Mouse (Mus musculus): ENCODE measurements at regions not wholly inside any gene's neighbourhood (a gene's known extent, or its start where the extent isn't known, plus 50 kb on each side); places are given as distances from the start of the nearest gene placed in this dataset.
A peak's percentile ranks its signal among the peaks of the same experiment; 100 is the strongest.

DNA sequence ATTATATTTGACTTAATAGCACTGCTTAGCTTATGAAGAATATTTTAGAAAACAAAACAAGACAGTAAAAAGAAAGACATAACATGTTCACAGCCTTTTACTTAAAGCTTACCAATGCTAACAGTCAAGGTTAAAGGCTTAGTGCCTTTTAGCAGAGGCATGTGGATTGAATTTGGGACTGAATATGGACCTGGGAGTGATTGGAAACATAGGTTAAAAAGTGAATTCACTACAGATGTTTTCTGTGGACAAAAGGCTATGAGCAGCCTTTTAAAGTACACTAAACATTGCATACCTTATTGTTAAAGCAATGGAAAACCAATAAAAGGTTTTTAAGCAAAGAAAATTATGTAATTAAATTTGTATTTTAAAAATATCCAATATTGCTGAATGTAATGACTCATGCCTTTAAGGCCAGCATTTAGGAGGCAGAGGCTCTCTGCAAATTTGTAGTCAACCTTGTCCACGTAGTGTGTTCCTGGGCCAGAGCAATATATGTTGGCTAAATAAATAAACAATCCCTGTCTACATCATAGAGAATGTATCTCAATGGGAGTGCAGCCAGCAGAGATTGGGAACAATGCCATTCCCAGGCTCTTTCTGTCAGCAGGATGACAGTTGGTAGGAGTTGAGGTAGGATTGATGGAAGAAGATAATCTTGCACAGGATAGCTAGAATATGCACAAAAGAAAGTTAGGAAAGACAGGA lies 521.2 kb upstream of the Cdh11 start:
- Histone ChIP-seq H3K27me3 (ENCODE audit: insufficient read depth, poor library complexity, severe bottlenecking) (peaks cover 14% of the 10 kb centered on the region), H3K4me1 (replicated peaks) (no peaks in the 10 kb centered on the region), H3K36me3 (no peaks in the 10 kb centered on the region), H3K27ac (no peak overlapping the region), H3K4me3 (no peak overlapping the region), H3K9me3 (no peaks in the 10 kb centered on the region)
- 72% methylated on average over 1 of the region's 1 CpGs for WGBS
- DNase-seq (ENCODE audit: low spot score): no peak

DNA sequence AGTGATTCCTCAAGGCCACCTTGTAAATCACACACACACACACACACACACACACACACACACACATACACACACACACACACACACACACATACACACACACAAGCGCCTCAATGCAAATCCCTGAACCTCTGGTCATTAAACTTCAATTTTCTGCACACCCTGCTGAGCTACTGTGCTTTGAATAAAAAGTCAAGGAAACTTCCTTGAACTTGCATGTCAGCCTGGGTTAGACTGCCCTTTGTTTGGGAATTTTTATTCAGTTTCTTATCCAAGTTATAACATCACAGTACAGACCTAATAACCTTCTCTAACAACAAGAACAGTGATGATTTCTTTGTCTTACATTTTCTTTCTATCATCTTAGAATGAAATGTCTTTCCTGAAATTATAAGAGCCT lies 528.1 kb upstream of the Cdh11 start:
- Histone ChIP-seq H3K4me3 (no peak overlapping the region), H3K27me3 (ENCODE audit: insufficient read depth, poor library complexity, severe bottlenecking) (peaks cover 59% of the 10 kb centered on the region), H3K36me3 (no peaks in the 10 kb centered on the region), H3K27ac (no peak overlapping the region), H3K9me3 (no peaks in the 10 kb centered on the region), H3K4me1 (replicated peaks) (peaks cover 33% of the 10 kb centered on the region)
- DNase-seq (ENCODE audit: low spot score): no peak
- 33% methylated on average over 1 of the region's 1 CpGs for WGBS

GRCm38 (mm10) chr8:103314279-103315022 lies 529.0 kb upstream of the Cdh11 start:
- Histone ChIP-seq H3K36me3 (no peaks in the 10 kb centered on the region), H3K27me3 (ENCODE audit: insufficient read depth, poor library complexity, severe bottlenecking) (peaks cover 59% of the 10 kb centered on the region), H3K27ac (peak overlapping the region; percentile 77), H3K4me1 (replicated peaks) (peaks cover 33% of the 10 kb centered on the region), H3K9me3 (no peaks in the 10 kb centered on the region), H3K4me3 (no peak overlapping the region)
- 5% methylated on average over 1 of the region's 1 CpGs for WGBS
- peak; percentile 55 for DNase-seq (ENCODE audit: low spot score)

GRCm38 (mm10) chr8:103315742-103316141 lies 530.3 kb upstream of the Cdh11 start:
- 65% methylated on average over 1 of the region's 1 CpGs for WGBS
- Histone ChIP-seq H3K36me3 (no peaks in the 10 kb centered on the region), H3K4me1 (replicated peaks) (peaks cover 33% of the 10 kb centered on the region), H3K27ac (no peak overlapping the region), H3K27me3 (ENCODE audit: insufficient read depth, poor library complexity, severe bottlenecking) (peaks cover 54% of the 10 kb centered on the region), H3K9me3 (no peaks in the 10 kb centered on the region), H3K4me3 (no peak overlapping the region)
- DNase-seq (ENCODE audit: low spot score): peak; percentile 66

GRCm38 (mm10) chr8:103316691-103317091 lies 531.2 kb upstream of the Cdh11 start:
- Histone ChIP-seq H3K4me3 (no peak overlapping the region), H3K36me3 (no peaks in the 10 kb centered on the region), H3K27ac (peak overlapping the region; percentile 2; the same call in 1 of the 2 replicates), H3K4me1 (replicated peaks) (peaks cover 33% of the 10 kb centered on the region), H3K27me3 (ENCODE audit: insufficient read depth, poor library complexity, severe bottlenecking) (peaks cover 45% of the 10 kb centered on the region), H3K9me3 (no peaks in the 10 kb centered on the region)
- 48% methylated on average over 5 of the region's 5 CpGs for WGBS
- DNase-seq (ENCODE audit: low spot score): no peak

DNA sequence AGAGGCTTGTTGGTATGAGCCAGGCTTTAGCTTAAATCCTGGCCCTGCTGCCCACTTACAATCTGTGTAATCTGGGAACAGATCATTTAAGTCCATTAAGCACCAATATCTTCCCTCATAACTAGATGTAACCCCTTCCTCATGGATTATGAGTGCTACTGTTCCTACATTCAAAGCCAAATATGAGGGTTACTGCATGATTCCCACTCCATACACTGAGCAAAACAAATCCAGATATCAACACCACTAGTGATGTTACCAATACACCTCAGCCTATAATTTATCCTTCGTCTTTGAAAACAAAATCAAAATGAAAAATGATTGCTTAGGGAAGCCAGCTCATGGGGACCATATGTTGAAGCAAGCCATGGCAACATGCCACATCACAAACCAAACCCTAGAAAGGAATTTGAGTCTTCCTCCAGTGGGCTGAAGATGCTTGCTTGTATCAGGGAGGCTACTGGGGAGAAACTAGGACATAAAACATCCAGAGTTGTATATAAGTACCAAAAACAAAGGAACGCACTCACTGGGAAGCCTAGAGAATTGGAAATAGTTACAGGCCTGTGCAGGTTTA lies 531.8 kb upstream of the Cdh11 start:
- DNase-seq (ENCODE audit: low spot score): no peak
- 89% methylated on average over 2 of the region's 2 CpGs for WGBS
- no peak overlapping the region for H3K4me3 ChIP-seq
- peaks cover 33% of the 10 kb centered on the region for H3K4me1 ChIP-seq (replicated peaks)
- no peaks in the 10 kb centered on the region for H3K36me3 ChIP-seq
- peaks cover 39% of the 10 kb centered on the region for H3K27me3 ChIP-seq (ENCODE audit: insufficient read depth, poor library complexity, severe bottlenecking)
- H3K27ac ChIP-seq: no peak overlapping the region
- no peaks in the 10 kb centered on the region for H3K9me3 ChIP-seq

- Histone ChIP-seq H3K9me3 (no peaks in the 10 kb centered on the region), H3K4me1 (replicated peaks) (no peaks in the 10 kb centered on the region), H3K27ac (no peak overlapping the region), H3K36me3 (no peaks in the 10 kb centered on the region), H3K4me3 (no peak overlapping the region), H3K27me3 (ENCODE audit: insufficient read depth, poor library complexity, severe bottlenecking) (no peaks in the 10 kb centered on the region)
- no peak for DNase-seq (ENCODE audit: low spot score)
Measured at GRCm38 (mm10) chr8:103324016-103324665, 538.7 kb upstream of the Cdh11 start.

GRCm38 (mm10) chr8:103331415-103331814 lies 546.0 kb upstream of the Cdh11 start:
- Histone ChIP-seq H3K27ac (no peak overlapping the region), H3K4me1 (replicated peaks) (no peaks in the 10 kb centered on the region), H3K36me3 (no peaks in the 10 kb centered on the region), H3K27me3 (ENCODE audit: insufficient read depth, poor library complexity, severe bottlenecking) (no peaks in the 10 kb centered on the region), H3K4me3 (no peak overlapping the region), H3K9me3 (no peaks in the 10 kb centered on the region)
- no peak for DNase-seq (ENCODE audit: low spot score)
- 92% methylated on average over 2 of the region's 2 CpGs for WGBS

DNA sequence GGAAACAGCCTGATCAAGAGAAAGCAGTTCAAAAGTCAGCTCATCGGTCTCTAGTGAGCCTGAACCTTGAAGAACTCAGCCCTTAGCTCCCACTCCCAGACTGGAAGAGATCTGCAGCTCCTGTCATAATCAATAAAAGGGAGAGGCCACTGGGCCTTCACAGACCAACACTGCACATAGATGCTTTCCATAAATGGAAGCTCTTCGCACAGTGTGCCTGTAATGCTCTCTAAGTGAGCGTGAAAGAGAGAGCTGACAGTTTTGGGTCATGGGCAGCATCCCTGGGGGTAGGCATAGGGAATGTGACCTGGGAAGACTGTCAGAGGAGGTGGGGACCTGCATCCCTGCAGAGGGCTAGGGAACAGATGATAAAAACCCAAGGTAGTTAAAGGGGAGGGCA lies 551.9 kb upstream of the Cdh11 start:
- 91% methylated on average over 3 of the region's 3 CpGs for WGBS

DNA sequence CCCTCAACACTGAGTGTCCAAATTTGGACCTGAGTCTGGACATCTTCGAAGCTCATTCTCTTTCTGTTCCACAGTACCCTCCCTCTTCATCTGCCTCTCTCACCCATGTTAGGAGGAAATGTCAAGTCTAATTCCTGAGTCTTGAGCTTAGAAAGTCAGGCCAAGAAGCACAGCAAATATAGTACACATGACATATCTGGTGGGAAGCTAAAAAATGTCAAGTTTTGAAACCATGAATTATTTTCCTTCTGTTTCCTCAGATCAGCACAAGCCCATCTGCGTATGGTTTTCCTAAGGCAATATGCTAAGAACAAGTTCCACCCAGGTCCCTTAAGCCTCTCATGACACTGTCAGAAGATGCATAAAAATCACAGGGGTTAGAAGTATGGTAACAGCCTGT lies 553.6 kb upstream of the Cdh11 start:
- WGBS: 97% methylated on average over 2 of the region's 2 CpGs
- Histone ChIP-seq H3K36me3 (no peaks in the 10 kb centered on the region), H3K27me3 (ENCODE audit: insufficient read depth, poor library complexity, severe bottlenecking) (no peaks in the 10 kb centered on the region), H3K27ac (no peak overlapping the region), H3K4me3 (no peak overlapping the region), H3K4me1 (replicated peaks) (no peaks in the 10 kb centered on the region), H3K9me3 (no peaks in the 10 kb centered on the region)
- no peak for DNase-seq (ENCODE audit: low spot score)

More for the DNA sequence above, 551.9 kb upstream of the Cdh11 start:
- Histone ChIP-seq H3K27ac (no peak overlapping the region), H3K4me1 (replicated peaks) (no peaks in the 10 kb centered on the region), H3K27me3 (ENCODE audit: insufficient read depth, poor library complexity, severe bottlenecking) (no peaks in the 10 kb centered on the region), H3K4me3 (no peak overlapping the region), H3K9me3 (no peaks in the 10 kb centered on the region), H3K36me3 (no peaks in the 10 kb centered on the region)
- no peak for DNase-seq (ENCODE audit: low spot score)

GRCm38 (mm10) chr8:103339951-103340350 lies 554.5 kb upstream of the Cdh11 start:
- Histone ChIP-seq H3K4me1 (replicated peaks) (no peaks in the 10 kb centered on the region), H3K36me3 (no peaks in the 10 kb centered on the region), H3K27ac (no peak overlapping the region), H3K4me3 (no peak overlapping the region), H3K9me3 (no peaks in the 10 kb centered on the region), H3K27me3 (ENCODE audit: insufficient read depth, poor library complexity, severe bottlenecking) (no peaks in the 10 kb centered on the region)
- DNase-seq (ENCODE audit: low spot score): no peak
- WGBS: 93% methylated on average over 5 of the region's 5 CpGs

DNA sequence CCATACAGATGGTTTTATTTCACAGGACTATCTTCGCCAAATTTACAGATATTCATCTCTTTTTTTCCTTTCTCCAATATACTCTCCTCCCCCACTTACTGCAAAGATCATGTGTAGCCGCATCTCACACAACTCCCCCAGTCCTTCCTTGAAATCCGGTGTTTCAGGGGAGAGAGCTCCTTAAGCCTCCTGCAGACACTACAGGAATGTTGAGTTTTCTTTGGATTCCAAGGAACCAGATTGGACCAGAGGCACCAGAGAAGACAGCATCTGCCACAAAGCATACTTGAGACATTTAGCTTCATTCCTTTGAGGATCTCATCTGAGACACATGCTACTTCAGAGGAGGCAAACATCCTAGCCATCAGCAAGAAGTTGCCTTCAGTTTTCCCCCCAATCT lies 558.4 kb upstream of the Cdh11 start:
- no peak overlapping the region for H3K4me3 ChIP-seq

DNA sequence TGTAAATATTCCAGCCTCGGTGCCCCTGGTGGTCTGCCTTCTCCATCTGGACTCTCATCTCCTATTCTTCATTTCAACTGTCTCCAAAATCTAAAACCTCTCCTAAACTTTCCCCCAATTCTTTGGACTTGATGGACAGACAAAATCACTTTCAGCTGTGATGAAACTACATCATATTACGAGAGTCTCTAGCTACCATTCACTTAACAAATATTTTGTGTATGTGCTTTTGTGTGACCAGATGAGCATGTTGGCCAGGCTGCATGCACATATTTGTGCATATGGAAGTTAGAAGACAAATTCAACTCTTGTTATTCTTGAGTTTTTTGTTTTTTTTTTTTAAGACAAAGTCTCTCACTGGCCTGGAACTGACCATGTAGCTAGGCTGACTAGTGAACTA lies 559.4 kb upstream of the Cdh11 start:
- Histone ChIP-seq H3K36me3 (no peaks in the 10 kb centered on the region), H3K27me3 (ENCODE audit: insufficient read depth, poor library complexity, severe bottlenecking) (no peaks in the 10 kb centered on the region), H3K9me3 (no peaks in the 10 kb centered on the region), H3K4me1 (replicated peaks) (no peaks in the 10 kb centered on the region), H3K27ac (no peak overlapping the region), H3K4me3 (no peak overlapping the region)
- DNase-seq (ENCODE audit: low spot score): no peak
- 84% methylated on average over 2 of the region's 2 CpGs for WGBS

More for the DNA sequence above, 558.4 kb upstream of the Cdh11 start:
- Histone ChIP-seq H3K27me3 (ENCODE audit: insufficient read depth, poor library complexity, severe bottlenecking) (no peaks in the 10 kb centered on the region), H3K9me3 (no peaks in the 10 kb centered on the region), H3K27ac (no peak overlapping the region), H3K4me1 (replicated peaks) (no peaks in the 10 kb centered on the region), H3K36me3 (no peaks in the 10 kb centered on the region)
- DNase-seq (ENCODE audit: low spot score): no peak
- 91% methylated on average over 3 of the region's 3 CpGs for WGBS
